Mouse (Mus musculus) heart, embryonic 12.5 days (tissue): Measurements from ENCODE around the gene Otud7b. TPM values are rescaled to one million over a fixed set of nuclear protein-coding genes. Genes with fewer than 3 reads are reported as not detected.

Experiments
- ATAC-seq: fragments of 200-750 bp; cut with Nextera tagmentation; 2 replicates; pipeline ENCODE4 v1.8.0; 2017; ENCODE audit warnings: moderate TSS enrichment, moderate library complexity; ENCODE audit not compliant: insufficient number of reproducible peaks, low FRiP score
- H3K27ac ChIP-seq: fragments of 300-500 bp; sonication (generic); 2 replicates; pipeline ENCODE4 v1.5.1; 2016; ENCODE audit warnings: mild to moderate bottlenecking, moderate library complexity; ENCODE audit not compliant: poor library complexity, severe bottlenecking
- H3K27me3 ChIP-seq: fragments of 300-500 bp; sonication (generic); replicated peaks from 2 replicates; pipeline ENCODE4 v1.6.1; 2016; ENCODE audit warnings: mild to moderate bottlenecking, moderate library complexity
- H3K36me3 ChIP-seq: fragments of 300-500 bp; sonication (generic); 2 replicates; pipeline ENCODE4 v1.6.1; 2016; ENCODE audit warnings: mild to moderate bottlenecking, moderate library complexity
- H3K4me1 ChIP-seq: fragments of 300-500 bp; sonication (generic); replicated peaks from 2 replicates; pipeline ENCODE4 v1.6.1; 2016; ENCODE audit warnings: mild to moderate bottlenecking
- H3K4me2 ChIP-seq: fragments of 300-500 bp; sonication (generic); 2 replicates; pipeline ENCODE4 v1.6.1; 2016; ENCODE audit warnings: mild to moderate bottlenecking, moderate library complexity
- H3K4me3 ChIP-seq: fragments of 300-500 bp; sonication (generic); 2 replicates; pipeline ENCODE4 v1.5.1; 2016; ENCODE audit warnings: mild to moderate bottlenecking
- H3K9ac ChIP-seq: fragments of 300-500 bp; sonication (generic); 2 replicates; pipeline ENCODE4 v1.6.1; 2016; ENCODE audit warnings: mild to moderate bottlenecking, moderate library complexity
- H3K9me3 ChIP-seq: fragments of 300-500 bp; sonication (generic); replicated peaks from 2 replicates; pipeline ENCODE4 v1.6.1; 2016; ENCODE audit warnings: mild to moderate bottlenecking, moderate library complexity
- WGBS: fragments of 180-500 bp; shearing (Covaris S2); methylation state at CpG from one replicate; pipeline ENCODE4 v1.1.7; 2016; 5-methylcytosine and 5-hydroxymethylcytosine counted together
- polyA plus RNA-seq: library from polyadenylated mRNA; unstranded; fragments of >200 nt; fragmentation: Nextera tagmentation; extraction: Ambion mirVana; gene quantifications from 2 replicates; pipeline ENCODE4 v1.2.1, GENCODE M21; 2016

The Otud7b gene
- polyA plus RNA-seq, 1 experiment from 2014 or later = 22.2 TPM

DNA sequence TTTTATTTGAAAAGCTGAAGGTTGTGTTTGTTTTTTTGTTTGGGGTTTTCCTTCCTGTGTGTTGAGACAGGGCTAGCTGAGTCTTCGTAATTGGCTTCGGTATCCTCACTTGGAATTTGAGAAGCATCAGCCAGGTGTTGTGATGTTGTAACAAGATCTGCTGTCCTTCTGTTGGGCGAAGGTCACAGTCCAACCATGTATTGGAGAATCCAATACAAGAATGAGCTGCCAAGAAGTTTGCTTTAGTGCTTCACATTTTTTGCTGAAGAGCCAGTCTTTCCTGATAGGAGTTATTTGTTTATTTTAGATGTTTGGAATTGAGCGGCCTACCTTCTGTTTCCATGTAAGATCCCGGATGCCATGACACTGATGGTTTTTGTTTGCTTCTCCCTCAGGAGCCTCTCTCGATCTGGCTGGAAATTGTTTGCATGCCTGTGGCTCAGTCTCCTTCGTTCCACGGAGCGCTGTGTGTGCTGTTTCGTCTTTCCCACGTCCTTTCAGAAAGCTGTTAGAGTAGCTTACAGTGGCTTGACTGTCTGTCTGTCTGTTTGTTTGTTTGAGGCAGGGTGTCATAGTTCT lies 29.1 kb downstream of the Otud7b start:
- ATAC-seq = no peak
- Histone ChIP-seq H3K27ac (no peak overlapping the region), H3K9me3 (no peaks in the 10 kb centered on the region), H3K4me2 (no peak overlapping the region), H3K4me1 (peaks cover 29% of the 10 kb centered on the region), H3K9ac (no peak overlapping the region), H3K4me3 (no peak overlapping the region), H3K36me3 (peaks cover 11% of the 10 kb centered on the region; the same call in 1 of the 2 replicates), H3K27me3 (no peaks in the 10 kb centered on the region)
- WGBS = 63% methylated on average over 11 of the region's 11 CpGs

DNA sequence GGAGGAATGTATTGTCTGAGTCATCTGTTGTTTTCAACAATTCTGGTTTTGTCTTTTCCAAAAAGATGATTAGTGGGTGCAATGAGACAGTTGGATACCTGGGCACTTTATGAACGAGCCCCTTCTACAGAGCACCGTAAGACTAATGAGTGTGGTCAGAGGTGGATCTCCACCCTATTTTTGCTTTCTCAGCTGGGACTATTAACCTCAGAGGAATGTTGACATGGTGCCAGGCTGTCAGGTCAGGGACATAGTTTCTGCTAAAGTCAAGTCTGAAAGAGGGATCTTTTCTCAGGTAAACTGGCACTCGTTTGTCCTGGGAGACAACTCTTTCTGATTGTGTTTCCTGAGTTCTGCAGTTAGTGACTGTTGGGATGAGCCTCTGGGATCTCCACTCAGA lies 30.7 kb downstream of the Otud7b start:
- H3K27ac ChIP-seq = no peak overlapping the region
- no peaks in the 10 kb centered on the region for H3K9me3 ChIP-seq
- H3K4me1 ChIP-seq = peaks cover 15% of the 10 kb centered on the region
- no peak for ATAC-seq
- no peaks in the 10 kb centered on the region for H3K27me3 ChIP-seq
- peaks cover 20% of the 10 kb centered on the region for H3K36me3 ChIP-seq
- H3K4me3 ChIP-seq = no peak overlapping the region
- H3K4me2 ChIP-seq = no peak overlapping the region
- WGBS = 82% methylated on average over 3 of the region's 3 CpGs
- no peak overlapping the region for H3K9ac ChIP-seq

DNA sequence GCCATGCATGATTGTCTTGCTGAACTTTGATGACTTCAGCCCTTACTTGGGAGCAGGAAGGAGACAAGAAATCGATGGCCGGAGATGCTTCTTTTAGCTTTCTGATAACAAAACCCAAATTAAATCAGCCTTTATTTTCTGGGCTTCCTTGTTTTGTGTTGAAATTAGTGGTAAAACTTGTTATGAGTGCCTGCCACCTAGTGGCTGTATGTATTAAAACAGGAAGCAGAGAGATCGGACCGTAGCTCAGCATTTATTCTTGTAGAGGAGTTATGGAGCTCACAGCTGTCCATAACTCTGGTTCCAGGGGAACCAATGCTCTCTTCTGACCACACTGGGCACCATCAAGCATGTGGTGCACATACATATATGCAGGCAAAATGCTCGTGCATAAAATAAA lies 43.6 kb downstream of the Otud7b start:
- Histone ChIP-seq H3K27me3 (no peaks in the 10 kb centered on the region), H3K9ac (no peak overlapping the region), H3K4me3 (no peak overlapping the region), H3K4me1 (no peaks in the 10 kb centered on the region), H3K4me2 (no peak overlapping the region), H3K9me3 (no peaks in the 10 kb centered on the region), H3K27ac (no peak overlapping the region), H3K36me3 (peaks cover 58% of the 10 kb centered on the region)
- ATAC-seq = no peak
- 14% methylated on average over 5 of the region's 5 CpGs for WGBS

DNA sequence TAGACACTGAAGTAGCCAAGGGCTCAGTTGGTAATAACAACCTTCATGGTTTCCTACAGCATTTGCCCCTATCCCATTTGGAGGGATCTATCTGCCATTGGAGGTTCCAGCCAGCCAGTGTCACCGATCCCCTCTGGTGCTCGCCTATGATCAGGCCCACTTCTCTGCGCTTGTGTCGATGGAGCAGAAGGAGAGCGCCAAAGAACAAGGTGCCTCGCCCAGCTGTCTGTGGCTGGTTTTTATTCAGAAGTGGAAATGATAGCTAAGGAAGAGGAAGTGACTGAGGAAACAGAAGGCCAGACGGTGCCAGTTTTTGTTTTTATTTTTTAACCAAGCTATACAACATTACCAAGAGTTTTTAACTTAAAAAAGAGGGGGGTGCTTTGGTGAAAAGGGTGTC lies 47.5 kb downstream of the Otud7b start:
- Histone ChIP-seq H3K9me3 (no peaks in the 10 kb centered on the region), H3K27ac (no peak overlapping the region), H3K4me2 (no peak overlapping the region), H3K4me3 (no peak overlapping the region), H3K4me1 (no peaks in the 10 kb centered on the region), H3K36me3 (peaks cover 68% of the 10 kb centered on the region), H3K9ac (no peak overlapping the region), H3K27me3 (no peaks in the 10 kb centered on the region)
- 82% methylated on average over 7 of the region's 7 CpGs for WGBS
- ATAC-seq = no peak

DNA sequence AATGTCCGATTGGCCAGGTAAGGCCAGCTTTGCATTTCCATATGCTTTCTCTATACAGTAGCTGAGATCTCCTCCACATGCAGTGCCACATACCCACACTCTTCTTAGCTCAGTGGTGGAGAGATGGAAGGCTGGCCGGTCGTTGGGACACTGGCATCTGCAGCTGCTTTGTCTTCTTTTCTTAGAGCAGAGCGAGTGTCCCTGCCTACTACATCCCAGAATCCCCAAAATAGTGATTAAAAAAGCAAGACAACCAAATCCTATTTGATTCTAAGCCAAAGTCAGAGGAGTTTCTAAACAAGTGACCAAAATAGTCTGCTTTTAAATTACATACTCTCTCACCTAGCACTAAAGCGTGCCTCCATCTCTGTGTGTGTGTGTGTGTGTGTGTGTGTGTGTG lies 48.3 kb downstream of the Otud7b start:
- Histone ChIP-seq H3K27me3 (no peaks in the 10 kb centered on the region), H3K27ac (no peak overlapping the region), H3K4me1 (no peaks in the 10 kb centered on the region), H3K9me3 (no peaks in the 10 kb centered on the region), H3K4me3 (no peak overlapping the region), H3K36me3 (peaks cover 73% of the 10 kb centered on the region), H3K9ac (no peak overlapping the region), H3K4me2 (no peak overlapping the region)
- 91% methylated on average over 5 of the region's 5 CpGs for WGBS
- no peak for ATAC-seq

GRCm38 (mm10) chr3:96155501-96155900 lies 51.2 kb downstream of the Otud7b start:
- Histone ChIP-seq H3K4me1 (peaks cover 9% of the 10 kb centered on the region), H3K9ac (no peak overlapping the region), H3K36me3 (peaks cover 64% of the 10 kb centered on the region), H3K27ac (no peak overlapping the region), H3K9me3 (no peaks in the 10 kb centered on the region), H3K4me3 (no peak overlapping the region), H3K27me3 (no peaks in the 10 kb centered on the region), H3K4me2 (no peak overlapping the region)
- no peak for ATAC-seq
- 81% methylated on average over 8 of the region's 8 CpGs for WGBS

- Histone ChIP-seq H3K4me2 (peak overlapping the region; percentile 91), H3K4me3 (no peak overlapping the region), H3K27ac (peak overlapping the region; percentile 79), H3K9ac (0 out of 2 replicates have a peak overlapping the region, but pooled peaks have one; percentile 72), H3K27me3 (peaks cover 7% of the 10 kb centered on the region; the same call in 1 of the 2 replicates), H3K36me3 (peaks cover 21% of the 10 kb centered on the region), H3K9me3 (no peaks in the 10 kb centered on the region), H3K4me1 (peaks cover 18% of the 10 kb centered on the region)
- 67% methylated on average over 4 of the region's 4 CpGs for WGBS
- no peak for ATAC-seq
Measured at GRCm38 (mm10) chr3:96159820-96160219, 55.5 kb downstream of the Otud7b start.

- Histone ChIP-seq H3K4me2 (peak overlapping the region; percentile 91), H3K4me3 (no peak overlapping the region), H3K36me3 (peaks cover 16% of the 10 kb centered on the region), H3K9me3 (no peaks in the 10 kb centered on the region), H3K27ac (peak overlapping the region; percentile 79), H3K9ac (peak overlapping the region; percentile 72), H3K4me1 (peaks cover 18% of the 10 kb centered on the region), H3K27me3 (peaks cover 7% of the 10 kb centered on the region; the same call in 1 of the 2 replicates)
- ATAC-seq = peak; percentile 74
- 40% methylated on average over 4 of the region's 4 CpGs for WGBS
Measured at GRCm38 (mm10) chr3:96160222-96160802, 56.0 kb downstream of the Otud7b start.

DNA sequence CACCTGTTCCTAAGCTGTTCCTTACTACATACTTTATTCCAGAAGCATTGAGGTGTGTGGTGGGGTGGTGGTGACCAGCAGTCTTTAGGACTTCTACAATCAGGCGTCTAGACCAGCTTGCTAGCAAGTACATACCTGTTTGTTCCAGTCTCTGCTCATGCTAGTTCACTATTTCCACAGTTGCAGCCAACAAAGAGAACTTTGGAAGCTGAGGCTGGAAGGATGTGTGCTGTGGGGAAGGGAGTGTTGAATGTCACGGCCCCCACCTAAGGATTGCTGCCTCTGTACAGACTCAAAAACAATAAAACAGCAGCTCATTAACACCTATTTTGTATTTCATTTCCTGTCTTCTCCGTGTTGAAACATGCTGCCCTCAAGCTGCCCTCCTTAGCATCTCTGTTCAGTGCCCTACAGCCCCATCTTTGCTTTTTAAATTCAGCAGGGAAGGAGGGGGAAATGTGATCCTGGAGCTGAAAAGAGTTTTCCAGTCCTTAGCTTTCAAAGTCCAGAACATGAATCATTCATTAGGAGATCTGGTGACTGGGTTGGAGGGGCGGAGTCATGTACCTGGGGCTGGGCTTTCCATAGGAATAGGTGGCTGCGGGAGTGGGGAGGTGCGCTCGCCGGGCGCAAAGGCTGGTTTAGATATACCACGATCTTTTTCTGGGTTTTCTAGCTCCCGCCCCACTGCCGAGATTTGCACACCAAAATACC lies 56.6 kb downstream of the Otud7b start:
- Histone ChIP-seq H3K4me1 (peaks cover 18% of the 10 kb centered on the region), H3K27ac (peak overlapping the region; percentile 79), H3K9ac (peak overlapping the region; percentile 72), H3K36me3 (peaks cover 9% of the 10 kb centered on the region), H3K4me2 (peak overlapping the region; percentile 91), H3K27me3 (peaks cover 7% of the 10 kb centered on the region; the same call in 1 of the 2 replicates), H3K4me3 (peak overlapping the region; percentile 43), H3K9me3 (no peaks in the 10 kb centered on the region)
- ATAC-seq = peak; percentile 70
- WGBS = 1% methylated on average over 12 of the region's 12 CpGs

DNA sequence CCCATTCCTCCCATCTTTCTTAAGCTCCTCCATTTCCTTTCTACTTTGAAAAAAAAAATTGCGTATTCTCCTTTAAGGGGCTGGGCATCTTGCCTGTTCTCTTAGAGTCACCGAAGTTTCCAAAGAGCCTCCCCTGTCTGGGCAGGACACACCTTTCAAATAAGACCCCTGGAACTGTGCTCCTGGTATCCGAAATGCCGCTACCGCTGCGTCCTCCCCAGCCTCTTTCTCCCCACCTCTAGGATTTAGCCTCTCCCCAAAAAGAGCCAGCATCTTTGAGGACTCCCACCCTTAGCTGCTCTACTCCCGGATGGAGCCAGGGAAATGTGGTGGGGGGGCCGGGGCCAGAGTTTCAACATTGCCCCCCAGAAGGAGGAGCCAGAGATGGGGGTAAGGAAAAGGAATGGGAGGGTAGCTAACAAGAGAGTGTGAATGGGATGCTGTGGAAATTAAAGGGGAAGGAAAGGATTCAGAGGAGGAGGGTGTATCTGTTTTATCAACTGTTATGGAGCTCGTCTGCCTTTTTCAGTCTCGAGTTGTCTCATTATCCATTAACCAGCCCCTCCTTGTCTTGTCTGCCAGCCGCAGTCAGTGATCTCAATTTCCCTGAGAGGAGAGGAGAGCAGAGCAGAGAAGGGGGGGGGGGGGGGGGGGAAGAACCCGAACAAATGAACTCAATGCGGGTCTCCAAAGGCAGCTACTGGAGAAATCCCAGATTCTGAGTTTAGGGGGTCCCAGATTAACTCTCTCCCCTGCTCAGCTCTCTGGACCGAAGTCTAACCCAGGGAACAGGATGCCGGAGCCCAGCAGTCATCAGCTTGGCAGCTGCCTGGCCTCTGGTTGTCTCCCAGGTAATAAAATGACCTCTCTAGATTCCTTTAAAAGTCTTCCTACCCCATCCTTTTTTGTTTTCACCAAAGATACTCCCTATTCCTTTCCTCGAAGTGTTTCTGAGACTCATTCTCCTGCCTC lies 57.8 kb downstream of the Otud7b start, which contains the start of gene Mtmr11:
Mtmr11 (plus strand) TSS at position 136 of the 972 bp plus-strand sequence.
- H3K27ac ChIP-seq = peak within 1 kb of the TSS; percentile 79
- H3K9ac ChIP-seq = peak within 1 kb of the TSS; percentile 72
- ATAC-seq = no peak
- peak within 1 kb of the TSS; percentile 91 for H3K4me2 ChIP-seq
- H3K9me3 ChIP-seq = no peaks in the 10 kb centered on the region
- 11% methylated on average over 15 of the region's 16 CpGs for WGBS
- peak within 1 kb of the TSS; percentile 43 for H3K4me3 ChIP-seq
- H3K27me3 ChIP-seq = peaks cover 7% of the 10 kb centered on the region; the same call in 1 of the 2 replicates
- H3K4me1 ChIP-seq = peaks cover 18% of the 10 kb centered on the region
- peaks cover 4% of the 10 kb centered on the region for H3K36me3 ChIP-seq
